17 mouse cellular contexts compared by ENCODE assay signal in genomic region chr5:38509568-38509967, GRCm38 (mm10). TPM values are rescaled to one million over a fixed set of nuclear protein-coding genes. Genes with fewer than 3 reads are reported as not detected.
DNase-seq lines count a peak whose midpoint lies in the region; ATAC-seq and TF ChIP-seq lines count a peak whose summit lies in the region.
"Had no signal": no experiment of that assay in that cellular context is flagged by ENCODE, and none has a peak within 500 bp of the region (broad histone marks: within the 10 kb centered on the region; RNA-seq: fewer than 3 reads in every experiment).

No protein-coding gene starts in this region.

- DNase-seq in lung, embryonic 14.5 days: no peak
- no peak for DNase-seq in lung, postnatal 25 days (ENCODE audit: low spot score)
- DNase-seq in yolk sac, embryonic 10.5 days (ENCODE audit: low spot score): peak; percentile 28
- DNase-seq in retina, embryonic 14.5 days (ENCODE audit: low spot score): no peak
- DNase-seq in kidney, postnatal 25 days: no peak
- no peak for DNase-seq in left cerebral cortex, postnatal 4 days
- DNase-seq: adrenal gland, postnatal 36 days; cerebellum, postnatal 25 days; kidney, adult 2 months; kidney, postnatal 4 days; lung, postnatal 4 days; midbrain, embryonic 14.5 days had no signal

- H3K36me3 ChIP-seq in lung, embryonic 14.5 days (ENCODE audit: insufficient read depth): no peaks in the 10 kb centered on the region
- peaks cover 10% of the 10 kb centered on the region for H3K36me3 ChIP-seq in liver, embryonic 15.5 days (replicated peaks)
- H3K36me3 ChIP-seq: hindbrain, embryonic 15.5 days; limb, embryonic 13.5 days had no signal

- no peak overlapping the region for H3K4me2 ChIP-seq in lung, embryonic 14.5 days
- H3K4me2 ChIP-seq in liver, embryonic 15.5 days: peak overlapping the region; percentile 59
- H3K4me2 ChIP-seq: hindbrain, embryonic 15.5 days; limb, embryonic 13.5 days had no signal

- H3K4me3 ChIP-seq in lung, embryonic 14.5 days (ENCODE audit: low read depth, low read length): no peak overlapping the region
- peak overlapping the region; percentile 61 for H3K4me3 ChIP-seq in liver, embryonic 15.5 days (replicated peaks)
- H3K4me3 ChIP-seq: hindbrain, embryonic 15.5 days; limb, embryonic 13.5 days had no signal

- no peak overlapping the region for H3K27ac ChIP-seq in lung, embryonic 14.5 days (ENCODE audit: low read depth)
- H3K27ac ChIP-seq in liver, embryonic 15.5 days (replicated peaks): peak overlapping the region; percentile 92
- H3K27ac ChIP-seq: hindbrain, embryonic 15.5 days; limb, embryonic 13.5 days had no signal

- no peaks in the 10 kb centered on the region for H3K4me1 ChIP-seq in lung, embryonic 14.5 days (ENCODE audit: insufficient read depth)
- peaks cover 79% of the 10 kb centered on the region for H3K4me1 ChIP-seq in liver, embryonic 15.5 days (replicated peaks)

- intact Hi-C loops in left cerebral cortex, postnatal 4 days (cut with DNase I): no loop called here

- TF ChIP-seq CTCF in lung, embryonic 14.5 days (IDR thresholded peaks at IDR 0.05; ENCODE audit: low read depth): no peak

- no peaks in the 10 kb centered on the region for H3K27me3 ChIP-seq in lung, embryonic 14.5 days (ENCODE audit: insufficient read depth, low read length)
- H3K27me3 ChIP-seq in liver, embryonic 15.5 days: no peaks in the 10 kb centered on the region
- H3K27me3 ChIP-seq: hindbrain, embryonic 15.5 days; limb, embryonic 13.5 days had no signal

- 60% methylated on average over 4 of the region's 4 CpGs for WGBS in lung, embryonic 14.5 days
- 16% methylated on average over 4 of the region's 4 CpGs for WGBS in liver, embryonic 15.5 days (ENCODE audit: insufficient replicate concordance)

- H3K9me3 ChIP-seq in lung, embryonic 14.5 days (ENCODE audit: low read depth, low read length): no peaks in the 10 kb centered on the region
- no peaks in the 10 kb centered on the region for H3K9me3 ChIP-seq in liver, embryonic 15.5 days (replicated peaks)
- H3K9me3 ChIP-seq: hindbrain, embryonic 15.5 days; limb, embryonic 13.5 days had no signal

- H3K9ac ChIP-seq in lung, embryonic 14.5 days: no peak overlapping the region
- peak overlapping the region; percentile 48 for H3K9ac ChIP-seq in liver, embryonic 15.5 days
- H3K9ac ChIP-seq: hindbrain, embryonic 15.5 days; limb, embryonic 13.5 days had no signal

- ATAC-seq in lung, embryonic 14.5 days (ENCODE audit: insufficient read depth): 0 out of 2 replicates have a peak, but pooled peaks have one; percentile 24
- peak; percentile 62 for ATAC-seq in erythroblast, adult 5-6 weeks (replicated peaks; ENCODE audit: low FRiP score, poor library complexity, severe bottlenecking)
- ATAC-seq in liver, embryonic 15.5 days (ENCODE audit: insufficient read depth): peak; percentile 93
- ATAC-seq: activated CD4-positive, CD25-positive, alpha-beta regulatory T cell, adult 4 months had no signal

RNA-seq across cellular contexts. Expression of gene Slc2a9, which starts 6.6 kb away (rescaled TPM):
- 0.64 and 2.2 TPM in 2 replicates for polyA plus RNA-seq in lung, embryonic 14.5 days (2014; fragmentation: Nextera tagmentation; extraction: Ambion mirVana)
- 3.8 TPM in 1 of 2 replicates, not detected in the other for total RNA-seq in erythroblast, adult 5-6 weeks (2015; ENCODE audit: low replicate concordance)
- total RNA-seq in erythroblast, adult 5-6 weeks (2017; ENCODE audit: low replicate concordance): 0.51 and 0.84 TPM in 2 replicates
- 2.3 and 2.6 TPM in 2 replicates for polyA plus RNA-seq in liver, embryonic 15.5 days (2015; fragmentation: Nextera tagmentation; extraction: Ambion mirVana)
- 1 to 10 TPM; 1.0 to 1.4 TPM for total RNA-seq in left cerebral cortex, postnatal 4 days (2021)

RNA-seq across cellular contexts. Expression of gene Wdr1, which starts 53.5 kb away (rescaled TPM):
- 226 and 234 TPM in 2 replicates for polyA plus RNA-seq in lung, embryonic 14.5 days (2014; fragmentation: Nextera tagmentation; extraction: Ambion mirVana)
- total RNA-seq in erythroblast, adult 5-6 weeks (2015; ENCODE audit: low replicate concordance): 55.7 and 64.4 TPM in 2 replicates
- total RNA-seq in erythroblast, adult 5-6 weeks (2017; ENCODE audit: low replicate concordance): 57.0 and 75.8 TPM in 2 replicates
- 81.2 and 84.4 TPM in 2 replicates for polyA plus RNA-seq in liver, embryonic 15.5 days (2015; fragmentation: Nextera tagmentation; extraction: Ambion mirVana)
- 100 to 1,000 TPM; 200 to 204 TPM for total RNA-seq in left cerebral cortex, postnatal 4 days (2021)

Comparison
In these comparisons a context has a peak if more than half of its experiments do, and no peak if none do; other contexts are left out.
1. ATAC-seq: peak in every context shown above with its lines; median percentile 93 in liver, embryonic 15.5 days; 62 in erythroblast, adult 5-6 weeks; 24 in lung, embryonic 14.5 days.